Mouse (Mus musculus): ENCODE data around the gene Nsrp1.
A peak's percentile ranks its signal among the peaks of the same experiment; 100 is the strongest.

- no peak for TF ChIP-seq NRF1 (IDR thresholded peaks at IDR 0.05; ENCODE audit: low read depth, low read length)
- peak; percentile 52 to 75; a peak in 3 of 4 replicates for TF ChIP-seq CTCF (conservative IDR thresholded peaks at IDR 0.05 in 1 of 2, IDR thresholded peaks at IDR 0.05 in 1 of 2; ENCODE audit: low read depth in 2 of 2, low read length in 2 of 2)
- TF ChIP-seq RAD21 (IDR thresholded peaks at IDR 0.05; ENCODE audit: low read depth, low read length): peak; percentile 74
- no peak for TF ChIP-seq EP300 (IDR thresholded peaks at IDR 0.05; ENCODE audit: low read length)
- no peak for TF ChIP-seq ZNF384 (IDR thresholded peaks at IDR 0.05; ENCODE audit: low read depth, low read length)
- TF ChIP-seq MEF2A (IDR thresholded peaks at IDR 0.05; ENCODE audit: borderline replicate concordance, low read depth, low read length): no peak
- no peak for TF ChIP-seq ZC3H11A (IDR thresholded peaks at IDR 0.05; ENCODE audit: low read depth, low read length)
- TF ChIP-seq ELF1 (IDR thresholded peaks at IDR 0.05; ENCODE audit: low read depth, low read length): no peak
- no peak for TF ChIP-seq POLR2A (IDR thresholded peaks at IDR 0.05; ENCODE audit: low read depth, low read length)
- no peak for TF ChIP-seq KAT2A (IDR thresholded peaks at IDR 0.05; ENCODE audit: insufficient replicate concordance, low read length)
- no peak for TF ChIP-seq ETS1 (conservative IDR thresholded peaks at IDR 0.05; ENCODE audit: low read depth, low read length)
- no peak for TF ChIP-seq POLR2AphosphoS2 (IDR thresholded peaks at IDR 0.05; ENCODE audit: low read depth, low read length)
These were observed 51.7 kb downstream of the Nsrp1 start for GRCm38 (mm10) chr11:77026559-77026958.

All from CH12.LX (cell line).